Mouse (Mus musculus): Measurements from ENCODE around the gene D430041D05Rik. TPM values are rescaled to one million over a fixed set of nuclear protein-coding genes. Genes with fewer than 3 reads are reported as not detected.
A peak's percentile ranks its signal among the peaks of the same experiment; 100 is the strongest.

The D430041D05Rik gene
- total and polyA plus RNA-seq, 2 experiments from 2014 or later, result 7.9 to 47.6 TPM

DNA sequence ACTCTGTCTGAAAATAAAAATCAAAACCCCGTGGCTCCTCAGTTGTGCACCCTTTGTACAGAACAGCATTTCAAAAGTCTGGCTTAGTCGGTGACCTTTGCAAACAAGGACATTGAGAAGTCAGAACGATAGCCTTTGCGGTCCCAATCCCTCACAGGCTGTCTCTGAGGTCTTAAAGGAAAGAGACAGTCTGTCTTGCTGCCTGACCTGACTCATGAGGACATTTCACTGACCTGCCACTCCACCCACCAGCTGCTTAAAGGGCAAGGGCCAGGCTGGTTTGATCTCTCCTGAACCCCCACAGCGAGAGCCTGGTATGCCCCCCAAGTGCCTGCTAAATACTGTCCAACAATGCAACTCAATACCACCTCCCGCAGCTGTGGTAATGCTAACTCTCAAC lies 6.8 kb downstream of the D430041D05Rik start:
- Histone ChIP-seq H3K27me3 (ENCODE audit: insufficient read depth, low read length) (no peaks in the 10 kb centered on the region), H3K9ac (replicated peaks; ENCODE audit: low read length, poor library complexity, severe bottlenecking) (no peak overlapping the region), H3K4me3 (ENCODE audit: low read depth, low read length) (no peak overlapping the region), H3K27ac (ENCODE audit: low read depth, low read length) (no peak overlapping the region), H3K36me3 (ENCODE audit: insufficient read depth, low read length) (no peaks in the 10 kb centered on the region), H3K4me2 (ENCODE audit: low read depth, low read length, poor library complexity, severe bottlenecking) (no peak overlapping the region), H3K9me3 (ENCODE audit: low read length) (no peaks in the 10 kb centered on the region), H3K4me1 (ENCODE audit: insufficient read depth, low read length) (peaks cover 17% of the 10 kb centered on the region)
- WGBS, result 82% methylated on average over 6 of the region's 6 CpGs
- TF ChIP-seq CTCF (IDR thresholded peaks at IDR 0.05), result no peak
- ATAC-seq (ENCODE audit: low FRiP score) (no peak), DNase-seq (ENCODE audit: low spot score) (no peak)

DNA sequence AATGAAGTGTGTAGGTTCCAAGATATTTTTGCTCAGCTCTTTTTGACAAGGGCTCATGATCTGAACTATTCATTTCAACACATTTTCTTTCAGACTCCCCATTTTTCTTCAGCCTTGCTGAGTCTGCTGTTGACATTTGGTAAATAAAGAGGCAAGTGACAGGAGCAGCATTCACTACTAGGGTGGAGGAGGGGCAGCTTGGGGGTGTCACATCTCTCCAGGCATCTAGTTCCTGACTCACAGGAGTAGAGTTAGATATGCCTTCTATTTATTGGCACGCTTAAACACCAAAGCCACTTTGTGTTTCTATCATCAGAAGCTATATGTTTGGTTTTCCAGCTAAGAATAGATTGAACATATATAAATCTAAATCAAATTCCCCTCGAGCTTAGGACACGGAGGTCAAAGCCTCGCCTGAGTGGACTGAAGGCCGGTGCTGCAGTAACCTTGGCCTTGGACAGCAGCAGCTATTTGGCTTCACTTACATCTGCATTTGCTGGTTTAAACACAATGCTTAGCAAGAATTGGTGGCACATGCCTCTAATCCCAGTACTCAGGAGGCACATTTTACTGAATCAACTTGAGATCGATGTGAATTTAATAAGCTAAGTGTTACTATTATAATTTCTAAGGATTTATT lies 12.0 kb downstream of the D430041D05Rik start:
- H3K4me2 ChIP-seq (ENCODE audit: low read depth, low read length, poor library complexity, severe bottlenecking), result no peak overlapping the region
- no peak for TF ChIP-seq CTCF (IDR thresholded peaks at IDR 0.05)
- 89% methylated on average over 6 of the region's 6 CpGs for WGBS
- no peak for DNase-seq (ENCODE audit: low spot score)
- no peak overlapping the region for H3K27ac ChIP-seq (ENCODE audit: low read depth, low read length)
- no peak overlapping the region for H3K4me3 ChIP-seq (ENCODE audit: low read depth, low read length)
- no peaks in the 10 kb centered on the region for H3K4me1 ChIP-seq (ENCODE audit: insufficient read depth, low read length)
- no peaks in the 10 kb centered on the region for H3K9me3 ChIP-seq (ENCODE audit: low read length)
- no peak for ATAC-seq (ENCODE audit: low FRiP score)
- H3K27me3 ChIP-seq (ENCODE audit: insufficient read depth, low read length), result no peaks in the 10 kb centered on the region
- no peaks in the 10 kb centered on the region for H3K36me3 ChIP-seq (ENCODE audit: insufficient read depth, low read length)
- no peak overlapping the region for H3K9ac ChIP-seq (replicated peaks; ENCODE audit: low read length, poor library complexity, severe bottlenecking)

DNA sequence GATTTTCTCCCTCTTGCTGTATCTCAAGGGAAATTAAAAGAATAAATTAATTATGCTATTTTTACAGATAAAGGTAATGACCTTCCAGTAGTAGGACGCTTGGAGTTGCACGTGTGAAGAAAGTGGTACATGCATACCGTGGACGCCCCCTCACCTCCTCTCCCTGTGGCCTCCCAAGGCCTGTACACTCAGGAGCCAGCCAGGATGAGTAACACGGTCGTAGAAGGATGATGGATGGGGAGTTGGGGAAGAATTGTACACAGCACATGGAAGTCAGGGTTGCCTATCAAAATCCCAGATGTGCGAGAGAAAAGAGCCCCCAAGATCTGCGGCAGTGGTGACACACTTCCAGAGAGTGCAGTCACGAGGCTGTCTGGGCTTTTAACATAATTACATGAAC lies 14.9 kb downstream of the D430041D05Rik start:
- no peak for TF ChIP-seq CTCF (IDR thresholded peaks at IDR 0.05)
- Histone ChIP-seq H3K4me1 (ENCODE audit: insufficient read depth, low read length) (no peaks in the 10 kb centered on the region), H3K4me3 (ENCODE audit: low read depth, low read length) (no peak overlapping the region), H3K4me2 (ENCODE audit: low read depth, low read length, poor library complexity, severe bottlenecking) (no peak overlapping the region), H3K9me3 (ENCODE audit: low read length) (no peaks in the 10 kb centered on the region), H3K9ac (replicated peaks; ENCODE audit: low read length, poor library complexity, severe bottlenecking) (no peak overlapping the region), H3K27ac (ENCODE audit: low read depth, low read length) (no peak overlapping the region), H3K36me3 (ENCODE audit: insufficient read depth, low read length) (no peaks in the 10 kb centered on the region), H3K27me3 (ENCODE audit: insufficient read depth, low read length) (no peaks in the 10 kb centered on the region)
- 79% methylated on average over 9 of the region's 9 CpGs for WGBS
- ATAC-seq (ENCODE audit: low FRiP score) (no peak), DNase-seq (ENCODE audit: low spot score) (no peak)

DNA sequence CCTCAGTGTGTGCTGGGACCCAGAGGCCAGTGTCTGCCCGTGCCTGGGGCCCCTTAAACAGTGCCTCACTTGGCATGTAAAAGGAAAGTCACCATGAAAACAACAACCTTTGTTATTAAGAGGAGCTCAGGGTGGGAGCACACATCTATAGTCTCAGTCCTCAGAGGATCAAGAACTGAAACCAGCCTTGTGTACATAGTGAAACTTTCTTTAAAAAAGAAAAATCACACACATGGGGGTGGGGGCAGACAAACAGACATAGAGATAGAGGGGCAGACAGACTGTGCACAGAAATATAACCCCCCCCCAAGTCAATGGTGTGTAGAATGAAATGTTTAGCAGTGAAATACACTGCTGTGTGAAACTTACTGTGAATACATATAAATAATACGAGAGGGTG lies 16.0 kb downstream of the D430041D05Rik start:
- no peaks in the 10 kb centered on the region for H3K4me1 ChIP-seq (ENCODE audit: insufficient read depth, low read length)
- ATAC-seq (ENCODE audit: low FRiP score) (no peak), DNase-seq (ENCODE audit: low spot score) (no peak)
- H3K4me3 ChIP-seq (ENCODE audit: low read depth, low read length), result no peak overlapping the region
- H3K36me3 ChIP-seq (ENCODE audit: insufficient read depth, low read length), result no peaks in the 10 kb centered on the region
- no peak overlapping the region for H3K9ac ChIP-seq (replicated peaks; ENCODE audit: low read length, poor library complexity, severe bottlenecking)
- 52% methylated on average over 2 of the region's 2 CpGs for WGBS
- no peaks in the 10 kb centered on the region for H3K27me3 ChIP-seq (ENCODE audit: insufficient read depth, low read length)
- no peak overlapping the region for H3K27ac ChIP-seq (ENCODE audit: low read depth, low read length)
- TF ChIP-seq CTCF (IDR thresholded peaks at IDR 0.05), result no peak
- H3K9me3 ChIP-seq (ENCODE audit: low read length), result no peaks in the 10 kb centered on the region
- H3K4me2 ChIP-seq (ENCODE audit: low read depth, low read length, poor library complexity, severe bottlenecking), result no peak overlapping the region

DNA sequence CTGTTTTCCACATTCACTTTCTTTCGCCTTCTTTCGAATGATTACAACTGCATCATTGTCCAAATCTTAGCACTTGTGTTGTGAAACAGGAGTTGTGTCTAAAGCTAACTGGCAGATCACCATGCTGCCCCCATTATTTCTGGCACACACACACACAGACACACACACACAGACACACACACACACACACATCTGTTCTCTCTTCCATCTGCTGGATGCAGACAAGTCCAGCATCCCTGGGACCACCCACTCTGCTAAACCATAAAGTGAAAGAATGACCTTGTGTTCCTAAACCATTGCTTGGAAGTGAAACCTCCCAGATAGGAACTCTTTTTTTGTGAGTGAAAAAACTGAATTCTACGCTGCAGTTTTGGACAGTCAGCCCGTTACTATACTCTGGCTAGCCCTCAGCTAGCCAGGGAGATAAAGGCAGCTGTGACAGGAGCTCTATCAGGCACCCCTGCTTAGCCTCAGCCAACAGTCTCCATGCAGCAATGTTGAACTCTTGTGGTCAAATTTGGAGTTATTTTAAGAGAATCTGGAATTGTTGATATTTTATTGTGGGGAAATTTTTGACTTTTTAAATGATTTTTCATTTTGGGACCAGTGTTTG lies 18.0 kb downstream of the D430041D05Rik start:
- WGBS, result 69% methylated on average over 4 of the region's 4 CpGs
- Histone ChIP-seq H3K9me3 (ENCODE audit: low read length) (no peaks in the 10 kb centered on the region), H3K27me3 (ENCODE audit: insufficient read depth, low read length) (no peaks in the 10 kb centered on the region), H3K36me3 (ENCODE audit: insufficient read depth, low read length) (no peaks in the 10 kb centered on the region), H3K4me2 (ENCODE audit: low read depth, low read length, poor library complexity, severe bottlenecking) (no peak overlapping the region), H3K4me1 (ENCODE audit: insufficient read depth, low read length) (no peaks in the 10 kb centered on the region), H3K4me3 (ENCODE audit: low read depth, low read length) (no peak overlapping the region), H3K9ac (replicated peaks; ENCODE audit: low read length, poor library complexity, severe bottlenecking) (no peak overlapping the region), H3K27ac (ENCODE audit: low read depth, low read length) (no peak overlapping the region)
- DNase-seq (ENCODE audit: low spot score), result peak; percentile 26
- no peak for ATAC-seq (ENCODE audit: low FRiP score)
- TF ChIP-seq CTCF (IDR thresholded peaks at IDR 0.05), result no peak

DNA sequence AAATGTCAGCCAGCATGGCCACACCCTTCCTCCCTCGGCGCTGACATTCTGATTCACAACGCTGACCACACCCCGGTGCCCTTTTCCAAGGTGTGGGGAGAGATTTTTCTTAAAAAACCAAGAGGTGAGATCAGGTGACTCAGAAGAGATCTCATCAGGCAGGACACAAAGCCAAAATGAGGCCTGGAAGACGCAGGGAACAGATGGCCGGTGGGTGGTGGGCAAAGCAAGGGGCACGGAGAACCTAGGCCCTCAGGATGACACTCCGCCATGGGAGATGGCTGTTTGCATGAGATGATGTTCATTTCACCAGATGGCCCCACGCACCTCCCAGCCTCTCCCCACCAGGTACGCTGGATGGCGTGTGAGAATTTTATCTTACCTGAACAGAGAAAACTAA lies 21.6 kb downstream of the D430041D05Rik start:
- Histone ChIP-seq H3K4me3 (ENCODE audit: low read depth, low read length) (no peak overlapping the region), H3K9ac (replicated peaks; ENCODE audit: low read length, poor library complexity, severe bottlenecking) (no peak overlapping the region), H3K27me3 (ENCODE audit: insufficient read depth, low read length) (no peaks in the 10 kb centered on the region), H3K9me3 (ENCODE audit: low read length) (no peaks in the 10 kb centered on the region), H3K36me3 (ENCODE audit: insufficient read depth, low read length) (no peaks in the 10 kb centered on the region), H3K4me2 (ENCODE audit: low read depth, low read length, poor library complexity, severe bottlenecking) (no peak overlapping the region), H3K27ac (ENCODE audit: low read depth, low read length) (no peak overlapping the region), H3K4me1 (ENCODE audit: insufficient read depth, low read length) (no peaks in the 10 kb centered on the region)
- no peak for TF ChIP-seq CTCF (IDR thresholded peaks at IDR 0.05)
- DNase-seq (ENCODE audit: low spot score), result no peak
- ATAC-seq (ENCODE audit: low FRiP score), result no peak
- 92% methylated on average over 11 of the region's 11 CpGs for WGBS

Data from midbrain, postnatal 0 days (tissue).